Mouse (Mus musculus): Measurements from ENCODE around the gene Gm5926. TPM values are rescaled to one million over a fixed set of nuclear protein-coding genes. Genes with fewer than 3 reads are reported as not detected.
"Not testable (repeated sequence)": the region's sequence is repeated elsewhere in the genome, so short reads cannot be mapped to it uniquely, and the experiment has no call there.

Gm5926 gene
- not detected in 2 replicates for polyA plus RNA-seq (2015; fragmentation: Nextera tagmentation; extraction: Ambion mirVana)

- H3K4me2 ChIP-seq; ATAC-seq (ENCODE audit: extremely low read depth, insufficient number of reproducible peaks, low FRiP score, low TSS enrichment); H3K9me3 ChIP-seq; H3K4me3 ChIP-seq; H3K9ac ChIP-seq; H3K4me1 ChIP-seq; H3K27ac ChIP-seq (replicated peaks); H3K27me3 ChIP-seq (replicated peaks); H3K36me3 ChIP-seq: not testable (repeated sequence)
- no CpG with 5 or more reads among the region's 1 CpGs for WGBS
Observed at GRCm38 (mm10) chrX:32650416-32650815, at the start of gene Gm5926. Gm5926 (plus strand) TSS chrX:32650716.

GRCm38 (mm10) chrX:32601008-32601407, 49.5 kb upstream of the Gm5926 start:
- not testable (repeated sequence) for H3K27ac ChIP-seq (replicated peaks); H3K4me1 ChIP-seq; H3K4me3 ChIP-seq; ATAC-seq (ENCODE audit: extremely low read depth, insufficient number of reproducible peaks, low FRiP score, low TSS enrichment); H3K4me2 ChIP-seq; H3K9ac ChIP-seq; H3K27me3 ChIP-seq (replicated peaks); H3K9me3 ChIP-seq; H3K36me3 ChIP-seq
- 76% methylated on average over 1 of the region's 2 CpGs for WGBS

GRCm38 (mm10) chrX:32601425-32601824, 49.1 kb upstream of the Gm5926 start:
- H3K4me1 ChIP-seq; ATAC-seq (ENCODE audit: extremely low read depth, insufficient number of reproducible peaks, low FRiP score, low TSS enrichment); H3K4me2 ChIP-seq; H3K9ac ChIP-seq; H3K36me3 ChIP-seq; H3K27me3 ChIP-seq (replicated peaks); H3K4me3 ChIP-seq; H3K27ac ChIP-seq (replicated peaks); H3K9me3 ChIP-seq: not testable (repeated sequence)
- WGBS, result 63% methylated on average over 3 of the region's 3 CpGs

Other genes starting within 250 kb of the Gm5926 start
- not detected in 2 replicates for gene Btbd35f1, start 90.7 kb upstream of the Gm5926 start, polyA plus RNA-seq (2015; fragmentation: Nextera tagmentation; extraction: Ambion mirVana)
- gene Btbd35f21, start 75.4 kb downstream of the Gm5926 start, polyA plus RNA-seq (2015; fragmentation: Nextera tagmentation; extraction: Ambion mirVana), result not detected in 2 replicates
- not detected in 2 replicates for gene Btbd35f30, start 243.9 kb downstream of the Gm5926 start, polyA plus RNA-seq (2015; fragmentation: Nextera tagmentation; extraction: Ambion mirVana)

Measured in heart, embryonic 13.5 days (tissue).